Mouse (Mus musculus): ENCODE data around the gene Cant1. TPM values are rescaled to one million over a fixed set of nuclear protein-coding genes. Genes with fewer than 3 reads are reported as not detected.
"Not testable (repeated sequence)": the region's sequence is repeated elsewhere in the genome, so short reads cannot be mapped to it uniquely, and the experiment has no call there.

Cant1 gene
- total RNA-seq, 2 experiments from 2014 or later: 20.1 to 20.7 TPM

DNA sequence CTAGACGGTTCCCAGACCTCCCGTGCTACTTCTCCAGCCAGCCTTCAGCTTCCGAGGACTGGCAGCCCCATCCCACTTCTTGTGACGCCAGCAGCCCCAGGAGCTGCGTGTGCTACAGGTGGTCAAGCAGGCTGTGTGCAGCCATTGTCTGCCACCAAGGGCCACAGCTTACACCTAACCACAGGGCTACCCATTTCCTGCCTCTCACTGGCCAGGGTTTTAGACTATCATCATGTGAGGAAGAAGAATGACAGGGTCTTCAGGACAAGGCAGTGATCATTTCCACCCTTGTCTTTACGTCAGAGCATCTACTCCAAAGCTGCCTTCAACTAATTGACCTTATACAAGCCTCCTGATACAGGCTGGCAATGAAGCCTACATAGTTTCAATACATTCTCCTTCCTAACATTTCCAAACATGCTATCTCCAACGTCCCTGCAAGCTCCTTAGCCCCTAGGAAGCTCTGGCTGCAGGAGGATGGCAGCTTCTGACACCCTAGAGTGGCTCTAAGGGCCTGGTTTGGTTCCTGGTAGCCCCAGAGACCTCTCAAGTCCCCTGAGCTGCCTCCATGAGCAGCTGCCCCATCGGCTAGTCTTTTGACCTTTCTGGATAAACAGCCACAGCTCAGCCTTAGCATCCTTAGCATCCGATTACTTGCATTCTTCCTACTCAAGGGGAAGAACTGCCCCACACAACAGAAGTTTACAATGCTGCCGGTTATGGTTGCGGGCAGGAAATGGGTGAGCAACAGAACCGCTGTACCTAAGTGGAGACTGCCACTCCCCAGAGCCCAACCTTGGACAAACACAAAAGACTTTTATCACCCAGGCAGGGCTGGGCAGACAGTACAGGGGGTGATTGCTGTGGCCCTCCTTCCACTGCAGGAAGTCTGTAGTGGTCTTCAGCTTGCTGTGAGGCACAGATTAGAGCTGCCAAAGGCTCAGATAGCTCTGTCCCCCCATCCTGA, 9.5 kb downstream of the Cant1 start:
- DNase-seq (ENCODE audit: low spot score in 2 of 2): no peak

DNA sequence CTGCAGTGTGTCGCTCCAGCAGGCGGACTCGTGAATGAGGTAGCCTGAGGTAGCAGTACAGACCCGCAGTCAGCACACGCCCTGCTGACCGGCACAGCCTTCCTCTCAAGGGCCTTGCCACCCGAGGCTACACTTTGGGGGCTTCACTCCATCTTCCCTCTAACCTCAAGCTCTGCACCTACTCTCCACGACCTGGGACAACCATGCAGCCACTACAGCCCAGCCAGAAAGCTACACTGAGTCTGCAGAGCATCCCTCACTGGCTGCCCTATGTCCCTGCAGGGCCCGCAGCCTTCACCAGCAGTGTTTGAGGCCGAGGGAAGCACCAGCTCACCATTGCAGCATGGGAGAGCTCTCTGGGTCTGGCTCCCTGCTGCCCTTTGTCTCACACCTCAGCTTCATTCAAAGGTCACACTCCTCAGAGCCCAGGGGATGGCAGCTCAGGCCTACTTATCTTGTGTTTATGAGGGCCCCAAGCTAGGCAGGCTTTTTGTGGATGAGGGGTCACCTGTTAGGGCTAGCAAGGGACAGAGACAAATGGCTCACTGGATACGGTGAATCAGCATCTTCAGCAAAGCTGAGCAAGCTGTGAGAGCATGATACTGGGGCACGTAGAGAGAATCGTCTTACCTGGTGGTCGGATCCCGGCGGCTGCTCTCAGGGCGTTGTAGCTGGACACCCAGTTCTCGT, 10.7 kb downstream of the Cant1 start:
- no peak for DNase-seq (ENCODE audit: low spot score in 2 of 2)

DNA sequence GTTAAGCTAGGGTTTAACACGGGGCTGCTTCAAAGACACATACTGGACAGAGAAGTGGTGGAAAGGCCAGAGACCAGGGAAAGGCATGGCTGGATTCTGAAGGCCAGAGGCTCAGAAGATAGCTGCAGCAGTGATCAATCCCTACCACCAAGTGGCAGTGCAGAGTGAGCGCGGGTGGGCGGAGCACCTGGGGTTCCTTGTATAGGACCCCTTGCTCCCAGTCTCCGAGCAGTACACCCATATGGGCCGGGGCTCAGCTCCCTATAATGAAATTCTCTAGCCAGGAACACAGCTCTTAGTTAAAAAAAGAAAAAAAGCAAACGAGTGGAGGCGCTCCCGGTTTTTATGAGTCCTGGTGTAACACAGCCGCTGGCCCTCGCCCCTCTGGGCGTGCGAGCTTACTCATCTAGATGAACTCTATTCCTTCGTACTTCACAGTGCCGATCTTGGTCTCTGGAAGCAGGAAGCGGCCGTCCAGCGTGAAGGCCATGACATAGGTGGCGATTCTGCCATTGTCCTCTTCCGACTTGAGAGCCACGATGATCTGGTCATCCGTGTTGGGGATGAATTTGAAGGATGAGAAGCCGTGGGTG, 11.5 kb downstream of the Cant1 start:
- DNase-seq (ENCODE audit: low spot score in 2 of 2): peak in 1 of 2 experiments; percentile 34

- peak in 1 of 2 experiments; percentile 15 for DNase-seq (ENCODE audit: low spot score in 2 of 2)
Observed at GRCm38 (mm10) chr11:118406521-118406920, 12.4 kb downstream of the Cant1 start.

DNA sequence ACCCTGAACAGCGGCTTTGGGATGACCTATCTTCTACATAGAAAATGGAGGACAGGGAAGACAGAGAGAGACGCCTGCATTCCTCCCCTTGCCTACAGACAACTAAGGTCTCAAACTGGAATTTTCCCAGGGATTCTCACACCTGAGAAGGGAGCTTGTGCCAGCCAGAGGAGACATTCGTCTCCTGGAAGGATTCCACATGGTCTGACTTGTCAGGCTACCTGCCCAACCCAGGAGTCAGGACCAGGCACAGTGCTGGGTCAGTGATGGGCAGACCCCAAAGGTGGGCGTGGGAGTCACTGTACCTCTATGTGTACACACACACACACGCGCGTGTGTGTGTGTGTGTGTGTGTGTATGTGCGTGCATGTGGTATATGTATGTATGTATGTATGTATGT, 13.6 kb downstream of the Cant1 start:
- peak in 1 of 2 experiments; percentile 11 for DNase-seq (ENCODE audit: low spot score in 2 of 2)

GRCm38 (mm10) chr11:118403951-118404899, 14.7 kb downstream of the Cant1 start:
- peak in 1 of 2 experiments; percentile 11 for DNase-seq (ENCODE audit: low spot score in 2 of 2)

- DNase-seq (ENCODE audit: low spot score in 2 of 2): no peak
Observed at GRCm38 (mm10) chr11:118403183-118403582, 15.7 kb downstream of the Cant1 start.

DNA sequence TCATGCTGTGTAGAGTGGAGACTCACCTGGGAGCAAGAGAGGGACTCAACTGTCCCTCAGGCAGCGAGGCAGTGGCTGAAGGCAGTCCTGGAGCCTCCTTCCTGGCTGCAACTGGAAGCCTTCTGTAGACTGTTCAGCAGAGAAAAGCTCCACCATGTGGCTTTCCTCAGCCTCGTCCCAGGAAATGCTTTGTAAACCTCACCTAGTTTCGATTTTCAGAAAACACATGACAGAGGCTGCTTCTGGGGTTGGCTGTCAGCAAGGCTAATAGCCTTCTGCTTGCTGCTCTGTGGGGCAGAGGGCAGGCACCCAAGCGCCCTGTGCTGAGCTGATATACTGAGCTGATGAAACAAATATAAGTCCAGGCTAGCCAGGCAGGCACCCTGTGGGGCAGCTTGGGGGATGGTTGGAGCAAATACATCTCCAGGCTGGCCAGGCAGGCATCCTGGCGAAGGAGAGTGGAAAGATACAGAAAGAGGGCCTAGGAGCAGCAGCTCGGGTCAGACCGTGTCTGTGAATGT, 17.1 kb downstream of the Cant1 start, which contains the start of gene Lgals3bp:
Lgals3bp (minus strand) TSS at position 333 of the 521 bp plus-strand sequence.
- DNase-seq (ENCODE audit: low spot score in 2 of 2): peak in 1 of 2 experiments; percentile 16

GRCm38 (mm10) chr11:118401195-118401594, 17.7 kb downstream of the Cant1 start:
- peak in 1 of 2 experiments; percentile 12 for DNase-seq (ENCODE audit: low spot score in 2 of 2)

- DNase-seq (ENCODE audit: low spot score in 2 of 2): peak in 1 of 2 experiments; percentile 20
Observed at GRCm38 (mm10) chr11:118400566-118400936, 18.3 kb downstream of the Cant1 start.

DNA sequence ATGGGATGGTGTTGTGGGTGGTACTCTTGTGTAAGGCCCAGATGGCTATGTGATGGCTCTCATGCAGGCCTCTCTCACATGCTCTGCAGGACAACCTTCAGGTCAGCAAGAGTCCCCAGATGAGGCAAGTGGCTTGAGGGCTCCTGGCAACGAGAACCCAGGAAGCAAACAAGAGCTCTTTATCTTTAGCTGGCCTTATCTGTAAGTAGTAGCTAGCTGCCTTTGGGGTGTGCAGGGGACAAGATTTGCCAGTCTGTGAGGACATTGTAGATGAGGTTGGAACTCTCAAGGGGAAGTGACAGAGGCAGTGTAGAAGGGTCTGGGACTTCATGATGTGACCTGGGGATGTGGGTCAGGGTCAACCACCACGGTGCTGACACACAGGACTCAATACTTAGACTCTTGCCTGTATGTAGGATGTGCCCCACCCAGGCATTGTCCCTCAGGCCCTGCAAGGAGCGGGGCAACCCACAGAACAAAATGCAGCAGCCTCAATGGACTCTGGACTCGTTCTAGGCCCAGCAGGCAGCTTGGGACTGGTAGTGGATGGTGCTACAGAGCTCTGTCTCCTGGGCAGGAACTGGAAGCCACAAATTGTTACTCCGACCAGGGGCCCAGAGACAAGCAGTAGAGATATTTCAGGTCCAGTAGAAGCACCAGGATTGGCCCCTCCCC, 18.9 kb downstream of the Cant1 start:
- DNase-seq (ENCODE audit: low spot score in 2 of 2): peak in 1 of 2 experiments; percentile 11

DNA sequence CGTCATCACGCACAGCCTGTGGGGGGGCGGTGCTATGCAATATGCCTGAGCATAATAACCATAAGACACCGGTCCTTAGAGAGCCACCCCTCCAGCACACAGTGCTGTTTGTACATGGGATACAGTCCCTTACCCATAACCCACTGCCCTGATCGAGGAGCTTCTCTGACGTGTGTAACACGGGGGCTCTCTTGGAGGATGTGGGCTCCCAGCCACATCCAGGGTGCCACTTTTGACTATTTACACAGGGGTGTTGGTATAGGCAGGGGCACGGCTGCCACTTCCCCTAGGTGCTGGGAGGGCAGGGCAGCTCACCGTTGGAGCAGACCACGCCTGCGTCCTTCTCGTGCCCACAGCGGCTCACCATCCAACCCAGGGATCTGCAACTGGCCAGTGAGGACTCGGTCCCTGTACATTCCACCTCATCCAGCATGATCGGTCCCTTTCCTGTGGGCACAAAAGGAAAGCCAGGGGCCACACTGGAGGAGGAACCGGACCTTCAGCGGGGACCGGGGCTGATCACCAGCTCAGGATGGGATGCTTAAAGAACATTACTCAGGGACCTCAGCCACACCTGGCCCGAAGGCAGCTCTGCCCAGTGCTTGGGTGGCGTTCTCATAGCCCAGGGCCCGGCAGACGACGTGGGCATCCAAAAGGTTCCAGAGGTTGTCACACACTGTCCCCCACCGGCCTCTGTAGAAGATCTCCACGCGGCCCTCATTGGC, 20.9 kb downstream of the Cant1 start:
- peak in 1 of 2 experiments; percentile 17 for DNase-seq (ENCODE audit: low spot score in 2 of 2)

DNA sequence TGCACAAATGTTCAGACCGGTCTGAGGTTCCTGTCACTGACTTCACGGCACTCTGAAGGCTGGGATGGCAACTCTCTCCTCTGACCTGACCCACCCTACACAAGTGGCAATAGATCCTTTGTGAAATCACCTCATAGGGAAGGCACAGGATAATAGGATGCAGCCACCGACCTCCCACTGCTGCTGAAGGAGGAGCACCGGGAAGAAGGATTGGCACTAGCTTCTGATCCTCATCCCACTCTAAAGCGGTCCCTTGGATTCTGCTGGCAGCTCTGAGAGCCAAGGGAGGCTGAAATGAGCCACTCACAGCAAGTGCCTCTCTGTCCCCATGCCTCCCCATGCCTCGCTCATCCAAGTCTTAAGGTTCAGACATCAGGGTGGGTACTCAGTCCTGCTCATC, 24.3 kb downstream of the Cant1 start:
- peak in 1 of 2 experiments; percentile 14 for DNase-seq (ENCODE audit: low spot score in 2 of 2)

DNA sequence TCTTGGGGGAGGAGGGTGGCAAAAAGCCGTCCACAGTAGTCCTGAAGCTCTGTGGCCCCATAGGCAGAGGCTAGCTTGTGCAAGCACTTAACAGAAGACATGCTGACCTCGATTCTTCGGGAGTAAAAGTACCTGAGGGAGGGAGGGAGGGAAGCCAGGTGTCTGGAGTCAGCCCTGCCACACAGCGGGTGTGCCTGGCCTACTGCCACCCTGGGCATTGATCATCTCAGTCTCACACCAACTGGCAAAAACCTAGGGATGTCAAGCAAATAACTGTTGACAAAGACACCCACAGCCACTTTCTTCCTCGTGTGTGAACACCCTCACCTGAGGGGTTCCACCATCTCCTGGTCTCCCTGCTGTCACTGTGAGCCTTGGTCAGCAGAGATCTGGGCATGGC, 24.9 kb downstream of the Cant1 start:
- no peak for DNase-seq (ENCODE audit: low spot score in 2 of 2)

GRCm38 (mm10) chr11:118387816-118388215, 31.1 kb downstream of the Cant1 start:
- DNase-seq (ENCODE audit: low spot score in 2 of 2): peak in 1 of 2 experiments; percentile 15

GRCm38 (mm10) chr11:118379251-118380009, 39.5 kb downstream of the Cant1 start:
- DNase-seq (ENCODE audit: low spot score in 2 of 2): peak; percentile 89 to 91

GRCm38 (mm10) chr11:118378656-118379055, 40.2 kb downstream of the Cant1 start:
- no peak for DNase-seq (ENCODE audit: low spot score in 2 of 2)

- not testable (repeated sequence) for DNase-seq (ENCODE audit: low spot score in 2 of 2)
Observed at GRCm38 (mm10) chr11:118376323-118376722, 42.6 kb downstream of the Cant1 start.
